Mouse (Mus musculus) gastrocnemius, adult 2 months (tissue): ENCODE measurements around the gene Ccnt2. TPM values are rescaled to one million over a fixed set of nuclear protein-coding genes. Genes with fewer than 3 reads are reported as not detected.
"Not testable (repeated sequence)": the region's sequence is repeated elsewhere in the genome, so short reads cannot be mapped to it uniquely, and the experiment has no call there.

ENCODE experiments used
- DNase-seq: peaks from one replicate; pipeline ENCODE4 v3.0.0; 2022
- H3K27ac ChIP-seq: fragments of 200-600 bp; 2 replicates; pipeline ENCODE4 v1.8.1; 2022; ENCODE audit warnings: mild to moderate bottlenecking
- H3K4me3 ChIP-seq: fragments of 200-600 bp; 2 replicates; pipeline ENCODE4 v1.8.1; 2022; ENCODE audit warnings: mild to moderate bottlenecking, moderate library complexity
- CTCF ChIP-seq: fragments of 200-600 bp; IDR thresholded peaks from 2 replicates; pipeline ENCODE4 v1.8.1; 2022; ENCODE audit warnings: antibody characterized with exemption, mild to moderate bottlenecking, moderate library complexity
- intact Hi-C: fragments of 180-260 bp; cut with DNase I; formaldehyde crosslinking; loops from one replicate; pipeline ENCODE4 v1.15.1; 2025
- long read RNA-seq, 2 experiments: library from polyadenylated mRNA; stranded (forward); transcript quantifications; one replicate each; pipeline ENCODE4 v2.0.0; 2021
- total RNA-seq, 2 experiments: library from RNA; stranded (reverse); gene quantifications; 2 replicates each; pipeline ENCODE4 v1.2.3; 2021

Gene Ccnt2
- total RNA-seq = 10 to 100 TPM; 20.6 to 28.0 TPM
- long read RNA-seq, experiment 1, partial matches to known transcripts = 0 of 8 reads
- long read RNA-seq, experiment 1, other reads (novel, unspliced or antisense) = 4 of 8 reads
- long read RNA-seq, experiment 2, full-length matches to known transcripts = 4 of 13 reads
- long read RNA-seq, experiment 2, partial matches to known transcripts = 0 of 13 reads
- long read RNA-seq, experiment 2, other reads (novel, unspliced or antisense) = 9 of 13 reads

DNA sequence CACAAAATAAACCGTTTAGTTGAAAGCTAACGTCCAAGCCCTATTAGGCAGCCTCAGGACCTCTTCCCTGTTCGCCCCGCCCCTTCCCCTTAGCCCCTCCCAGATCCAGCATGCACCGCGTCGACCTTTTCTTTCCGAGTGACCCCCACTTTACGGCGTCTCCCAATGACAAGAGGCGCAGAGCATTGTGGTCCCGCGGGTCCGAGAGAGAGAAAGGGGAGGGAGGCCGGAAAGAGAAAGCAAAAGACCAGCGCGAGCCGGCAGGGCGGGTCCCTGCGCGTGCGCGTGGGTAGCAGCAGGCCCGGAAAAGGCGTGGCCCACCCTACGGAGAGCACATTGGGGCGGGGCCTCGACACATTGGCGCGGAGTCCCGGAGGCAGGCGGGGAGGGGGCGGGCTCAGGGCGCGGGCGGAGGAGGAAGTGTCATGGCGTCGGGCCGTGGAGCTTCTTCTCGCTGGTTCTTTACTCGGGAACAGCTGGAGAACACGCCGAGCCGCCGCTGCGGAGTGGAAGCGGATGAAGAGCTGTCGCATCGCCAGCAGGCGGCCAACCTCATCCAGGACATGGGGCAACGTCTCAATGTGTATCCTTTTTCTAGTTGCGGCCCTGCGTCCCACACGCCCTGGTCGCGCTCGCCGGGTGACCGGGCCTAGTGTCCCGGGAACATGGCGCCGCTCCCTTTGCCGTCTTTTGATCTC is at the start of gene Ccnt2:
TSS of gene Ccnt2 (plus strand) at position 362 of the 698 bp plus-strand sequence.
- H3K27ac ChIP-seq = peak within 1 kb of the TSS; percentile 99
- peak; percentile 4; the same call in 1 of the 2 replicates for TF ChIP-seq CTCF
- peak within 1 kb of the TSS; percentile 92 for H3K4me3 ChIP-seq
- DNase-seq = peak; percentile 100
- intact Hi-C loops = no loop called here

DNA sequence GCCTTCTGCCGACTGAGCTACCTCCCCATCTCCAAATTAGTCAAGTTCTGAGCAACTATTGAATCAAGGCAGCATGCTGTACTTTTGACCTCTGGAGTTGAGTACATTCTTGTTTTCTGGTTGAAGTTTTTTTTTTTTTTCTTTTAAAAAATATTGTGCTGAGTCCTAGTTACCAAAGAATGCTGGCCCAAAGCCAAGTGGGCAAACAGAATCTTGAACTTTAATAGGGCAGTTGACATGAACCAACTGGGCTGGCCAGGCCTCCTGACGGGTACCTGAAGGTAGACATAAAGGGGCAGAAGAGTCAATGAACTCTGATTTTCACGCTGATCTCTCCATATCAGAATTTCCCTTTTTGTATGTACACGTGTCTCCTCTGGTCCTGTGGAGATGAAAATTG is 44.9 kb upstream of the Ccnt2 start, which contains the start of gene Acmsd:
TSS of gene Acmsd (plus strand) at position 318 of the 400 bp plus-strand sequence.
- H3K27ac ChIP-seq = no peak within 1 kb of the TSS
- H3K4me3 ChIP-seq = no peak within 1 kb of the TSS
- intact Hi-C loops = no loop called here
- TF ChIP-seq CTCF = no peak
- DNase-seq = no peak

DNA sequence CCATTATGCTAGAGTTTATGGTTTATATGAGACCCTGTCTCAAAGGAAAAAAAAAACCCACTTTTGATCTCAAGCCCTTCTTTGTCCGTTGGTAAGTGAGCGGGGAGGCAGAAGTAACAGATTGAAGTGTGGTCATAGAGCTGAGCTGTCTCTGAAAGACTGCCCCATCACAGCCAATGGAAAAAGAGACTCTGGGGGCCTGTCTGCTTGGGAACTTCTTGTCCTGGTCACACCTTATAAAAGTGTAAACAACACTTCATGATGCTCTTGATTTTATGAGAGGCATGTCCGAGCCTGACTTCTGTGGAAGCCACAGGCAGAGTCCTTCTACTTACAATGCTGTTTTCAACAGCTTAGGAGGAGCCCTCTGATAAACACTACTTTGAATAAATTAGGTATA is 42.9 kb upstream of the Ccnt2 start:
- no peak for DNase-seq
- intact Hi-C loops = no loop called here
- Histone ChIP-seq H3K4me3 (no peak overlapping the region), H3K27ac (no peak overlapping the region)
- no peak for TF ChIP-seq CTCF

DNA sequence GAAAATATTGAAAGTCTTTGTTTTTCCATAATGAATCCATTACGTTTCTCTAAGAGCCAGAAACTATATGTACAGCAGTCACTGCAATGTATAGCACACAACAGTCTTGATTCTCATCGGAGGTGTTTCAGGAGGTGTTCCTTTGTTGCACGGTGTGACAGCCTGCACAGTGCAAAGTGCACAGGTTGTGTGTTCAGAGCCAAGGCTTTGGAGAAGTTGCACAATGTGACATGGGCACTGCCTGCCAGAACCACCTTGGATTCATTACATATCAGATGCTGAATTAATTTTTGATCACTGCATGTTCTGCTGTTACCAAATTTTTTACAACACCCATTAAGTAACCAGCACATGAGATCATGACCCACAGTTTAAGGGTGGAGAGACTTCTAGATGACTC is 41.5 kb upstream of the Ccnt2 start:
- no peak overlapping the region for H3K4me3 ChIP-seq
- H3K27ac ChIP-seq = no peak overlapping the region
- TF ChIP-seq CTCF = no peak
- DNase-seq = no peak
- intact Hi-C loops = no loop called here

DNA sequence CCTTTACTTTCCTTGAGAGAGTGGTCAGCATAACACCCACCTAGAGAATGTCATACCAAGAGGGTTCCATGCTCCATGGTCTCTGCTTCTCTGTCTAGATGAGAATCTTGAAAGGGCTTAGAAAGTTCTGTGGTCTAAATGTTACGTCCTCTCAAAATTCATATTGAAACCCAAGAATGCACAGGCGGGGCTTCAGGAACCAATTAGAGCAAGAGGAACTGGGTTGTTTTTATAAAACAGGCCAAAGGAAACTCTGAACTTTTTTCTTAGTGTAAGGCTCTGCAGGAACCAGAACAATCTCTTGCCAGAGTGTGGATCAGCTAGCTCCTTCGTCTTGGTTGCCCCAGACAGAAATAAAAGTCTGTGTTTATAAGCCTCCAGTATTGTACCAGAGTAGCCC is 41.1 kb upstream of the Ccnt2 start:
- no peak for TF ChIP-seq CTCF
- Histone ChIP-seq H3K4me3 (no peak overlapping the region), H3K27ac (no peak overlapping the region)
- no peak for DNase-seq
- intact Hi-C loops = no loop called here

DNA sequence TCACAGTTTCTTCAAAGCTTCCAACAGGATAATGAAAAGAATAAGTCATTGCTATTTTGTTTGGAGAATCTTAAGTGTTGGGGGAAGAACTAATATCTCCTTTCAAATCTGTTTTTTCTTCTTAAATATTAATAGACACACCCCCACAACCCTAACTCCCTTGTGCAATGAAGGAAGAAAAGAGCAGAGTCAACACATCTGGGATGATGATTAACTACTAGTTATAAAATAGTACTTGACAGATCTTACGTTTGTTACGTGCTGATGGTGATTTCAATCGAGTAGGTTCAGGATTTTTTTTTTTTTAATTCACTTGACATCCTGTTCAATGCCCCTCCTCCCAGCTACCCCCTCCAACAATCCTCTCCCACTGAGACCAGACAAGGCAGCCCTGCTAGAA is 38.6 kb upstream of the Ccnt2 start:
- intact Hi-C loops = no loop called here
- no peak for DNase-seq
- no peak overlapping the region for H3K4me3 ChIP-seq
- H3K27ac ChIP-seq = no peak overlapping the region
- TF ChIP-seq CTCF = no peak

DNA sequence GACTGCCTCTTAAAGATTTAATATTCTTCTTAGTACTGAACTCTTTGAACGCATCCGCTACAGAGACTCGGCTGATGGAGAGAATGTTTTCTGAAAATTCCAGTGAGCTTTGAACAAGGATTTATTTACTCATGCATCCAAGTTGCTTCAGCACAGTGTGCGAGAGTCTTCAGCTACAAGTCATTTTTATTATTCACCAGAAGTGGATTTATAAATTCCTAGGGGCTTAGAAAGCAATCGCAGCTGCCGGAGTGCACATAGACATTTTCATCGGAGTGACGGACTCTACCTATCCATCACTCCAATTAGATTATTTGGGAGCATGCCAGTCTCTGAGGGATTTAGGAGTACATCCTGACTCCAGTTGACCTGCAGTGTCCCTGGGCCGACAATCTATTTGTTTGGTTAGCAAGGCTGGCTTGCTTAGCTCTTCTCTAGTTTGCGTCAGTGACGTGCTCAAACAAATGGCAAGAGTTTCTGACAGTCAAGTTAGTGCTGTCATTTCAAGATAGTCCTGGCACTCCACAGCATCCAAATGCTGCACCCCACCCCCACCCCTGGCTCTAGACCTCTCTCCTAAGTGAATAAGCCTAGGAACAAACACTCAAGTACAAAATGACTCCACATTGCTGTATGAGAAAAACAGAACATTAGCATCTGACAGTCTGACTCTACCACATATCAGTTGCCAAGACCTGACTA is 23.4 kb upstream of the Ccnt2 start:
- Histone ChIP-seq H3K4me3 (no peak overlapping the region), H3K27ac (no peak overlapping the region)
- DNase-seq = no peak
- TF ChIP-seq CTCF = no peak
- intact Hi-C loops = no loop called here

DNA sequence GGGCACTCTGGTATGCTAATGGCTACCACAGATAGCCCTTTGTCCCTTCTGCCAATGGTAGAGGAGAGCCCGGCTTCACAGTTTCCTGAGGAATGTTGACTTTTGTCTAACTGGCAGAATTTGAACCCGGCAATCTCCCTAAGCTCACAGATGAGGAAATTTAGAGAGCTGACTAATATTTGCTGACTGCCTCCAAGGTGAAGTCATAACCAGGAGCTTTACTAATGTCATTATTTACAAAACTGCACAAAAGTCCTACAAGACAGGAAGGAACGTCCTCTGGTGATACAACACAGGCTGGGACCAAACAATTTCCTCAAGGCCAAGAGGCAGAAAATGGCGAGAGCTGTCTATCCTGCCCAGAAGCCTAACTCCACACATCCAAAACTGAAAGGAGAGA is 18.2 kb upstream of the Ccnt2 start:
- Histone ChIP-seq H3K4me3 (no peak overlapping the region), H3K27ac (no peak overlapping the region)
- TF ChIP-seq CTCF = no peak
- intact Hi-C loops = no loop called here
- no peak for DNase-seq

DNA sequence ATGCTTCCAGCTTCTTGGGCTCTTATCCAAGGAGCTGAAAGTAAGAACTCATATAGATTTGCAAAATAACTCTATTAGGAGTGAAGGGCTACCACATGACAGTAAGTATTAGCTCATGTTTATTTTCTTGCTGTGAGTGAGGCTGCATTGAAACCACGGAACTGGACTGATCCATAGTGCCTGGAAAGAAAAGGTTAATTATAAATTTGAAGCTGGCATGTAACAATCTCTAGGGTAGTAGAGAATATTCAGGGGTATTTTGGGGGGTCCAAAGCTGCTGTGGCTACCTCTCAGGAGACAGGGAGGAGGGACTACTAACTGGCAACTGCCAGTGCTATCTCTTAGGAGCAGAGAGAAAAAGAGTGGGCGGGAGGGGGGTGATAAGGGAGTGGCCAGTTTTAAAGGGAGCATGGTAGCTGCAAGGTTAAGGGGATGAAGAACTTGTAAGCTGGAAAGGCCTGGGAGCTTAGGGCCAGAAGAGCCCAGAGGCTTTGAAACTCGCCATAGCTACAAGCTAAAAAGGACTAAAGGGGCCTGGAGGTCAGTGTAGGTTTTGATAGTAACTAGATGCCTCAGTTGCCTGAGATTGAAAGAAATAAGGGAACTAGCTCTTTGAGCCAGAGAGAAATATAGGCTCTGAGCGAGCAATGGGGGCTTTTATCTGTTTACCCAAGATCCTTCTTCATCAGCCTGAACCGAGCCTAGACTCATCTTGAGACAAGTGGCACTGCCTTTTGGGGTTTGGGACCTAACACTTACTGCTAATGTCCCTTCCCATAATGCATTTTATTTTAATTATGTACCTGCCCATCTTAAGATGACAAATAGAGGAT is 17.4 kb upstream of the Ccnt2 start:
- intact Hi-C loops = no loop called here
- DNase-seq = no peak
- no peak overlapping the region for H3K27ac ChIP-seq

DNA sequence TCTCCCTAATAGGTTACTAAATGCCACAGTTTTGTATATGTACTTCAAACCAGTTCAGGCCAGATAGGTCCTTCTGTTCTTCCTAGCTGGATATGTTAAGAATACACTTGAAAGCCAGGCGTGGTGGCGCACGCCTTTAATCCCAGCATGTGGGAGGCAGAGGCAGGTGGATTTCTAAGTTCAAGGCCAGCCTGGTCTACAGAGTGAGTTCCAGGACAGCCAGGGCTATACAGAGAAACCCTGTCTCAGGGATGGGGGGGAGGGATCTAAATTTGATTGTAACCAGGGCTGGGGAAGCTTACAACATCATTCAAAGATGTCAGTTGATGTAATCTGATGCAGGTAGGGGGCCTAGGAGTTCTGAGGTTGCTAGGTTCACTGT is 16.8 kb upstream of the Ccnt2 start:
- H3K4me3 ChIP-seq, DNase-seq, intact Hi-C loops, H3K27ac ChIP-seq: not testable (repeated sequence)

More for the DNA sequence above, 17.4 kb upstream of the Ccnt2 start:
- H3K4me3 ChIP-seq = no peak overlapping the region
- TF ChIP-seq CTCF = no peak

DNA sequence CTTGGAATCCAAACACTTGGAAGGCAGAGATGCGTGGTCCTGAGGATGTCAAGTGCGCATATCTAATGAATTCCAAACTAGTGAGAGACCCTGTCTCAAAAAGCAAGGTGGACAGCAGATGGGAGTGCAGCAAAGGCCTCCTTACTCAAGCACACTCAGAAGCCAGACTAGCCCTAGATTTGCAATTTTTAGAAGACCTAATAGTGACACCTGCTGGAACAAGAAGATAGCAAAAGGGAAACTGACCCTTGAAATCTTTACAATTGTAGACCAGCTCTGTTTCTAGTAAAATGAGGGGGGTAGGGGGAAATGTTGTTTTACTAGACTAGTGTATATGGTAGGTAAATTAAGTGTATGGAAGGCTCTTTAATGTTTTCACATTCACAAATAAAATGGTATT is 8.5 kb upstream of the Ccnt2 start:
- Histone ChIP-seq H3K27ac (no peak overlapping the region), H3K4me3 (no peak overlapping the region)
- peak; percentile 37 for TF ChIP-seq CTCF
- DNase-seq = no peak
- intact Hi-C loops = loop anchor here (5.0 kb wide), 1 partner anchor 263 kb away; no protein-coding TSS in a partner anchor

DNA sequence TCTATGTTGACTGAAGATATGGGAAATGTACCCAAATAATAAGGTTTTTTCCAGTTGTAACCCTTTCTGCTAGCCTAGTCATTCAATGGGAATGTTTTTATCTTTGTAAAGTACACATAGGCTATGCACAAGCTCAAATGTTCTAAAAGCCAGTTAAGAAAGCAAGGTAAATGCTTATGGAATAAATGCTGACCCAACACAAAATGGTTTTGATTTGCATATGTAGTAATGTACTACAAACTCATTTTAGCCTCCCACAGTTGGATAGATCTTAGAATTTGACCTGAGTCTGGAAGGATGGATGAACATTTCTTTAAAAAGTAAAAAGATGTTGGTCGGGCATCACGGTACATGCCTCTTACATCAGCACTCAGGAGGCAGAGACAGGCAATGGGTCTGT is 7.2 kb upstream of the Ccnt2 start:
- intact Hi-C loops = loop anchor here (5.0 kb wide), 1 partner anchor 264 kb away; no protein-coding TSS in a partner anchor

More for the DNA sequence above, 7.2 kb upstream of the Ccnt2 start:
- no peak for TF ChIP-seq CTCF
- no peak for DNase-seq
- Histone ChIP-seq H3K27ac (no peak overlapping the region), H3K4me3 (no peak overlapping the region)
